Mouse (Mus musculus) embryonic fibroblast, embryonic 13.5 days (primary cell): ENCODE measurements at regions not wholly inside any gene's neighbourhood (a gene's known extent, or its start where the extent isn't known, plus 50 kb on each side); places are given as distances from the start of the nearest gene placed in this dataset.

Experiments
- CTCF ChIP-seq: IDR thresholded peaks from 2 replicates; pipeline ENCODE4 v1.5.1; 2011; ENCODE audit warnings: mild to moderate bottlenecking, control low read depth, low read length, moderate library complexity, borderline replicate concordance; ENCODE audit not compliant: insufficient read depth
- POLR2A ChIP-seq: IDR thresholded peaks from 2 replicates; pipeline ENCODE4 v1.6.1; 2011; ENCODE audit warnings: low read depth, mild to moderate bottlenecking, control low read depth, low read length, moderate library complexity

DNA sequence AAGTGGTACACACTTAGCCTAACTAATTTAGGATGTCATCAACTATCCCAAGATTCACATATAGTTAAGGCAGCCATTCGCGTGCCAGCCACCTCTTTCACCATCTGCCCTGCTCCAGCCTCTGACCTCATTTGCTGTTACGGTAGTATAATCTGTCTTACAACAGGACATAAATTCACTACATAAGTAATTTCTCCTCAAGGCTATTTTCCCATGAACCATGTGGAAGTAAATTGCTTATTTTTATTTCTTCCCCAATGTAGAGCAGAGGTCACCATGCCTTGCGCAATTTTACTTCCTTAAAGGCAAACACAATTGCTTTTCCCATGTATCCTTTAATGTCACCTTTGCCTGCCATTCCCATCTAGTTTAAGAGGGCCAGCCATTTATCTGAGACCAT lies 341.2 kb upstream of the Tenm4 start:
- TF ChIP-seq CTCF (no peak), POLR2A (no peak)
